Mouse (Mus musculus) testis, adult 2 months (tissue): ENCODE measurements around the gene Kirrel3.

Experiments
- CTCF ChIP-seq: fragments of 200-500 bp; IDR thresholded peaks from 2 replicates; pipeline ENCODE4 v1.5.1; 2012; ENCODE audit warnings: low read depth, mild to moderate bottlenecking, inconsistent platforms, low read length, moderate library complexity; ENCODE audit not compliant: control insufficient read depth, insufficient read depth, insufficient replicate concordance
- POLR2A ChIP-seq: fragments of 200-500 bp; IDR thresholded peaks from 2 replicates; pipeline ENCODE4 v1.6.1; 2012; ENCODE audit warnings: low read depth, mild to moderate bottlenecking, inconsistent platforms, low read length, moderate library complexity; ENCODE audit not compliant: control insufficient read depth

- TF ChIP-seq CTCF (no peak), POLR2A (no peak)
These were observed 478.7 kb downstream of the Kirrel3 start for GRCm38 (mm10) chr9:34964172-34965040.
